Mouse (Mus musculus): ENCODE measurements around the gene Bub3. TPM values are rescaled to one million over a fixed set of nuclear protein-coding genes. Genes with fewer than 3 reads are reported as not detected.

Bub3 gene
- polyA plus RNA-seq, 1 experiment from 2014 or later = 148 TPM

- Histone ChIP-seq H3K4me3 (ENCODE audit: low read depth, low read length) (peak overlapping the region; percentile 38), H3K4me1 (ENCODE audit: control insufficient read depth, insufficient read depth, low read length) (no peaks in the 10 kb centered on the region), H3K4me2 (peak overlapping the region; percentile 63), H3K36me3 (ENCODE audit: control insufficient read depth, insufficient read depth, low read length) (no peaks in the 10 kb centered on the region), H3K9ac (ENCODE audit: low read depth, low read length) (no peak overlapping the region), H3K9me3 (replicated peaks; ENCODE audit: control insufficient read depth, low read length) (no peaks in the 10 kb centered on the region), H3K27me3 (ENCODE audit: control insufficient read depth, insufficient read depth, low read length) (peaks cover 89% of the 10 kb centered on the region), H3K27ac (ENCODE audit: low read depth, low read length) (no peak overlapping the region)
- WGBS (ENCODE audit: insufficient replicate concordance) = under 1% methylated on average over 45 of the region's 45 CpGs
- ATAC-seq (replicated peaks; ENCODE audit: insufficient number of reproducible peaks, low FRiP score, low TSS enrichment) = peak; percentile 27; the same call in 1 of the 2 replicates
Observed at GRCm38 (mm10) chr7:131554341-131555180, 5.5 kb upstream of the Bub3 start.

GRCm38 (mm10) chr7:131555301-131556081, 4.5 kb upstream of the Bub3 start:
- H3K36me3 ChIP-seq (ENCODE audit: control insufficient read depth, insufficient read depth, low read length) = no peaks in the 10 kb centered on the region
- H3K9ac ChIP-seq (ENCODE audit: low read depth, low read length) = no peak overlapping the region
- WGBS (ENCODE audit: insufficient replicate concordance) = under 1% methylated on average over 67 of the region's 68 CpGs
- H3K27me3 ChIP-seq (ENCODE audit: control insufficient read depth, insufficient read depth, low read length) = peaks cover 80% of the 10 kb centered on the region
- no peaks in the 10 kb centered on the region for H3K4me1 ChIP-seq (ENCODE audit: control insufficient read depth, insufficient read depth, low read length)
- no peak overlapping the region for H3K27ac ChIP-seq (ENCODE audit: low read depth, low read length)
- peak overlapping the region; percentile 20; the same call in 1 of the 2 replicates for H3K4me3 ChIP-seq (ENCODE audit: low read depth, low read length)
- H3K4me2 ChIP-seq = peak overlapping the region; percentile 54
- no peaks in the 10 kb centered on the region for H3K9me3 ChIP-seq (replicated peaks; ENCODE audit: control insufficient read depth, low read length)
- ATAC-seq (replicated peaks; ENCODE audit: insufficient number of reproducible peaks, low FRiP score, low TSS enrichment) = no peak

GRCm38 (mm10) chr7:131556116-131556515, 3.9 kb upstream of the Bub3 start:
- H3K27ac ChIP-seq (ENCODE audit: low read depth, low read length) = no peak overlapping the region
- no peak overlapping the region; the same call in 1 of the 2 replicates for H3K4me2 ChIP-seq
- WGBS (ENCODE audit: insufficient replicate concordance) = under 1% methylated on average over 9 of the region's 9 CpGs
- H3K4me1 ChIP-seq (ENCODE audit: control insufficient read depth, insufficient read depth, low read length) = peaks cover 1% of the 10 kb centered on the region
- no peak for ATAC-seq (replicated peaks; ENCODE audit: insufficient number of reproducible peaks, low FRiP score, low TSS enrichment)
- H3K9ac ChIP-seq (ENCODE audit: low read depth, low read length) = no peak overlapping the region
- peaks cover 74% of the 10 kb centered on the region for H3K27me3 ChIP-seq (ENCODE audit: control insufficient read depth, insufficient read depth, low read length)
- no peaks in the 10 kb centered on the region for H3K9me3 ChIP-seq (replicated peaks; ENCODE audit: control insufficient read depth, low read length)
- H3K36me3 ChIP-seq (ENCODE audit: control insufficient read depth, insufficient read depth, low read length) = no peaks in the 10 kb centered on the region
- H3K4me3 ChIP-seq (ENCODE audit: low read depth, low read length) = peak overlapping the region; percentile 20; the same call in 1 of the 2 replicates

- WGBS (ENCODE audit: insufficient replicate concordance) = under 1% methylated on average over 37 of the region's 37 CpGs
- H3K9me3 ChIP-seq (replicated peaks; ENCODE audit: control insufficient read depth, low read length) = no peaks in the 10 kb centered on the region
- no peak overlapping the region; the same call in 1 of the 2 replicates for H3K4me3 ChIP-seq (ENCODE audit: low read depth, low read length)
- peaks cover 68% of the 10 kb centered on the region for H3K27me3 ChIP-seq (ENCODE audit: control insufficient read depth, insufficient read depth, low read length)
- ATAC-seq (replicated peaks; ENCODE audit: insufficient number of reproducible peaks, low FRiP score, low TSS enrichment) = no peak
- no peak overlapping the region for H3K27ac ChIP-seq (ENCODE audit: low read depth, low read length)
- no peak overlapping the region for H3K9ac ChIP-seq (ENCODE audit: low read depth, low read length)
- H3K36me3 ChIP-seq (ENCODE audit: control insufficient read depth, insufficient read depth, low read length) = no peaks in the 10 kb centered on the region
- H3K4me2 ChIP-seq = peak overlapping the region; percentile 31
- peaks cover 4% of the 10 kb centered on the region for H3K4me1 ChIP-seq (ENCODE audit: control insufficient read depth, insufficient read depth, low read length)
Observed at GRCm38 (mm10) chr7:131556541-131557271, 3.3 kb upstream of the Bub3 start.

GRCm38 (mm10) chr7:131557751-131558150, 2.3 kb upstream of the Bub3 start:
- Histone ChIP-seq H3K36me3 (ENCODE audit: control insufficient read depth, insufficient read depth, low read length) (peaks cover 2% of the 10 kb centered on the region; the same call in 1 of the 2 replicates), H3K9ac (ENCODE audit: low read depth, low read length) (no peak overlapping the region), H3K27ac (ENCODE audit: low read depth, low read length) (no peak overlapping the region), H3K9me3 (replicated peaks; ENCODE audit: control insufficient read depth, low read length) (no peaks in the 10 kb centered on the region), H3K4me1 (ENCODE audit: control insufficient read depth, insufficient read depth, low read length) (peaks cover 4% of the 10 kb centered on the region), H3K4me3 (ENCODE audit: low read depth, low read length) (no peak overlapping the region), H3K27me3 (ENCODE audit: control insufficient read depth, insufficient read depth, low read length) (peaks cover 57% of the 10 kb centered on the region), H3K4me2 (no peak overlapping the region)
- no peak for ATAC-seq (replicated peaks; ENCODE audit: insufficient number of reproducible peaks, low FRiP score, low TSS enrichment)
- WGBS (ENCODE audit: insufficient replicate concordance) = 36% methylated on average over 2 of the region's 2 CpGs

- H3K36me3 ChIP-seq (ENCODE audit: control insufficient read depth, insufficient read depth, low read length) = peaks cover 15% of the 10 kb centered on the region
- peaks cover 28% of the 10 kb centered on the region for H3K27me3 ChIP-seq (ENCODE audit: control insufficient read depth, insufficient read depth, low read length)
- 1% methylated on average over 14 of the region's 14 CpGs for WGBS (ENCODE audit: insufficient replicate concordance)
- ATAC-seq (replicated peaks; ENCODE audit: insufficient number of reproducible peaks, low FRiP score, low TSS enrichment) = peak; percentile 55
- peaks cover 4% of the 10 kb centered on the region for H3K4me1 ChIP-seq (ENCODE audit: control insufficient read depth, insufficient read depth, low read length)
- H3K4me2 ChIP-seq = peak overlapping the region; percentile 74
- H3K4me3 ChIP-seq (ENCODE audit: low read depth, low read length) = peak overlapping the region; percentile 77
- peak overlapping the region; percentile 96 for H3K9ac ChIP-seq (ENCODE audit: low read depth, low read length)
- no peaks in the 10 kb centered on the region for H3K9me3 ChIP-seq (replicated peaks; ENCODE audit: control insufficient read depth, low read length)
- peak overlapping the region; percentile 90; the same call in 1 of the 2 replicates for H3K27ac ChIP-seq (ENCODE audit: low read depth, low read length)
Observed at GRCm38 (mm10) chr7:131560697-131561042, 648 bp downstream of the Bub3 start.

- Histone ChIP-seq H3K4me1 (ENCODE audit: control insufficient read depth, insufficient read depth, low read length) (no peaks in the 10 kb centered on the region), H3K27me3 (ENCODE audit: control insufficient read depth, insufficient read depth, low read length) (no peaks in the 10 kb centered on the region), H3K4me2 (no peak overlapping the region), H3K4me3 (ENCODE audit: low read depth, low read length) (no peak overlapping the region), H3K36me3 (ENCODE audit: control insufficient read depth, insufficient read depth, low read length) (peaks cover 15% of the 10 kb centered on the region), H3K9me3 (replicated peaks; ENCODE audit: control insufficient read depth, low read length) (no peaks in the 10 kb centered on the region), H3K9ac (ENCODE audit: low read depth, low read length) (no peak overlapping the region), H3K27ac (ENCODE audit: low read depth, low read length) (no peak overlapping the region)
- no peak for ATAC-seq (replicated peaks; ENCODE audit: insufficient number of reproducible peaks, low FRiP score, low TSS enrichment)
- 79% methylated on average over 6 of the region's 6 CpGs for WGBS (ENCODE audit: insufficient replicate concordance)
Observed at GRCm38 (mm10) chr7:131575246-131575645, 15.2 kb downstream of the Bub3 start.

- H3K27ac ChIP-seq (ENCODE audit: low read depth, low read length) = no peak overlapping the region
- H3K36me3 ChIP-seq (ENCODE audit: control insufficient read depth, insufficient read depth, low read length) = no peaks in the 10 kb centered on the region
- no peaks in the 10 kb centered on the region for H3K9me3 ChIP-seq (replicated peaks; ENCODE audit: control insufficient read depth, low read length)
- no peak for ATAC-seq (replicated peaks; ENCODE audit: insufficient number of reproducible peaks, low FRiP score, low TSS enrichment)
- no peaks in the 10 kb centered on the region for H3K27me3 ChIP-seq (ENCODE audit: control insufficient read depth, insufficient read depth, low read length)
- 35% methylated on average over 9 of the region's 9 CpGs for WGBS (ENCODE audit: insufficient replicate concordance)
- H3K4me2 ChIP-seq = no peak overlapping the region
- no peak overlapping the region for H3K4me3 ChIP-seq (ENCODE audit: low read depth, low read length)
- H3K9ac ChIP-seq (ENCODE audit: low read depth, low read length) = no peak overlapping the region
- no peaks in the 10 kb centered on the region for H3K4me1 ChIP-seq (ENCODE audit: control insufficient read depth, insufficient read depth, low read length)
Observed at GRCm38 (mm10) chr7:131582178-131582577, 22.2 kb downstream of the Bub3 start.

All from heart, embryonic 11.5 days (tissue).